Mouse (Mus musculus): ENCODE data around the gene Nom1. TPM values are rescaled to one million over a fixed set of nuclear protein-coding genes. Genes with fewer than 3 reads are reported as not detected.
"Not testable (repeated sequence)": the region's sequence is repeated elsewhere in the genome, so short reads cannot be mapped to it uniquely, and the experiment has no call there.

The Nom1 gene
- 8.0 and 8.4 TPM in 2 replicates for polyA plus RNA-seq (2012; rRNA removed)

DNA sequence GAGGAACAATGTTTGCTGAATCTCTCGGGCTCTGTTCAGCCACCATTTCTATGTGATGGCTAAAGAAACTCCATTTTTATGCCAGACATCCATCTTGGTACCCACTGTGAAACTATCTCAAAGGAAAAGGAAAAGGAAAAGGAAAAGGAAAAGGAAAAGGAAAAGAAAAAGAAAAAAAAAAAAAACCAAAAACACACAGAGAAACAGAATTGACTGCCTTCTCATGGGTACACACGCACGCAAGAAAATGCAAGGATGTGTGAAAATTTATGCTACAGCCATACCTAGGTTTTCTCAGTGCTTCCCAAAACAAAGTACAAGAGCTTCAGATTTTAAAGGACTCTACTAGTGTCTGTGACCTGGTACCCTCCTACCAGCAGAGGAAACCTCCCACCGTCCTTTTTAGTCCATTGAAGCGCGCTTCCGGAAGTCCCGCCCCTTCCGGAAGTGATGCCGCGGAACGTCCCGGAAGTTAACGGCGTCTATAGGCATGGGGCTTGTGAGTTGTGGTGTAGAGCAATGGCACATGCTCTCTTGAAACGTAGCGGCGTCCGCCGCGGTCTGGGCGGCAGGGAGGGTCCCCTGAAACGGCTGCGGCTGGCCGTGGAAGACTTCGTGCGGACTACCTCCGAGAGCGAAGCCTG is at the start of gene Nom1:
Gene Nom1, plus strand, starts transcription at position 437 of the 644 bp plus-strand sequence.
- DNase-seq (ENCODE audit: low read depth) = peak; percentile 30

DNA sequence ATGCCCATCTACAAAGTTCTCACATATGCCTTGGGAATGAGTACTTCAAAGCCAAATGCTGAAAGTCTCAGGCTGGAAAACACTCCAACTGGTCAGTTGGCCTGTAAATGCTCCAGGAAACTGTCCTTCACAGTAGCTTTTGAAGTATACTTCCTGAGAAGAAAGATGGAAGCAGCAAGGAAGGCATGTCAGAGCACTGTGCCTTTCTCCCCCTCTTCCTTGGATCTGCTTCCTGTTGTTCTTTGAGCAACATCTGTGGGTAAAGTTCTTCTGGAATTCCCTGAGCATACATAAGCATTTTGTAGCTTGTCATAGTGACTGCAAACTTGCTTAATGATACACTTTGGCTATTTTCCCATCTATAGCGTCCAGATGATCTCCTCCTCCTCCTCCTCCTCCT is 46.9 kb upstream of the Nom1 start:
- no peak for DNase-seq (ENCODE audit: low read depth)

- no peak for DNase-seq (ENCODE audit: low read depth)
These were observed 46.1 kb upstream of the Nom1 start for GRCm38 (mm10) chr5:29388181-29388943.

GRCm38 (mm10) chr5:29388944-29389765 is 45.3 kb upstream of the Nom1 start:
- DNase-seq (ENCODE audit: low read depth) = no peak

DNA sequence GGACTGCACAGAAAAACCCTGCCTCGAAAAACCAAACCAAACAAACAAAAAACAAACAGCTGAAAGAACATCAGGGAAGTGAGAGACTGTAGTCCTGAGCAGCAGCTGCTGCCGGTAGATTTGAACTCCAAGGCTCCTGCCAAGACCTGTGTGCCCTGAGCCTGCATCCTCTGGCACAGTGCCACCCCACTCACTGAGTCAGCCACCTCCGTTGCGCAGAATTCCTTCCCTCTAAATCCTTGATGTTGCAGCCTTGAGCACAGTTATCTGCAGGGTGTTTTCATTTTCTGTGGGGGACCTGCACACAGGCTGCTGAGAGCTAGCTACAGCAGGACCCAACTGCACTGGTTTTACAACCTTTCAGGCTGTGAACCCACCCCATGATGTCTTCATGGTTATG is 36.0 kb upstream of the Nom1 start:
- DNase-seq (ENCODE audit: low read depth) = no peak

DNA sequence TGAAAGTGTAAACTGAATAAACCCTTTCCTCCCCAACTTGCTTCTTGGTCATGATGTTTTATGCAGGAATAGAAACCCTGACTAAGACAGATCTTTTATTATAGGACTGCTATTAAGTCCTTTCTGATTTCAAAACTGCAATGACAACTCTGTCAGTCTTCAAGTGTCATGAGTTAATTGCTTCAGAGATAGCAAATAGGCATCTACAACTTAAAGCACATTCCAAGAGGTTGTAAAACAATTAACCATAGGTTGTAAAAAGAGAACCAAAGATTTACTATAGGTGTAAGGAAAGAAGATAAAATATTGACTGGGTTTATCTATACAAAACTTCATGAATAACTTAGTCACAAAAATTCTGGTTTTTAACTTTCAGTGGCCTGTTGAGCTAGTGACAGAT is 23.6 kb upstream of the Nom1 start:
- no peak for DNase-seq (ENCODE audit: low read depth)

DNA sequence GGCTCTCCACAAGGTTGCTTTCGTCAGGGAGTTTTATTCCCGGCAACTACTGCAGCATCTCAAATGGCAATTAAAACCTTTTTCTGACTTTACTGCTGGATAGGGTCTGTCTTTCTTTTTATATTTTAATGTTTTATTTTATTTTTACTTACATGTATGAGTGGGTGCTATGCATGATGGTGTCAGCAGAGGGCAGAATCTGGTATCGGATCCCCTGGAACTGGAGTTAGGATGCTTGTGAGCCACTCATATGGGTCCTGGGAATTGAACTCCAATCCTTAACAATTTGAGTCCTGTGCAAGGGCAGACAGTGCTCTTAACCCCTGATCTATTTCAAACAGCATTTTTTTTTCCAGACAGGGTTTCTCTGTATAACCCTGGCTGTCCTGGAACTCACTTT is 21.4 kb upstream of the Nom1 start:
- no peak for DNase-seq (ENCODE audit: low read depth)

DNA sequence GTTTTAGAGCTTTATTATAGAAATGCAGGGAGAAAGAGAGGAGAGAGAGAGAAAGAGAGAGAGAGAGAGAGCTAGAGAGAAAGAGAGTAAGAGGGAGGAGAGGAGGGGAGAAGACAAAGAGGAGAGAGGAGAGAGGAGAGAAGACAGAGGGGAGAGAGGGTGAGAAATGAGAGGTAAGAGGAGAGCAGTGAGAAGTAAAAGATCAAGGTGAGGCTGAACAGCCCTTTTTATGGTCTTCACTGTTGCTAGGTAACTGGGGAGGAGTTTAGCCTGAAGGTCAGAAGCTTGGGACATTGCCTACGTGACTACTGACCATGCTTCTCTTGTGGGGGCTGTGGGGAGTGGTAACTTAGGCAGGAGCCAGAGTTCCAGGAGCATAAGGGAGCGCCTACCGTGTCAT is 11.1 kb upstream of the Nom1 start:
- DNase-seq (ENCODE audit: low read depth) = not testable (repeated sequence)

DNA sequence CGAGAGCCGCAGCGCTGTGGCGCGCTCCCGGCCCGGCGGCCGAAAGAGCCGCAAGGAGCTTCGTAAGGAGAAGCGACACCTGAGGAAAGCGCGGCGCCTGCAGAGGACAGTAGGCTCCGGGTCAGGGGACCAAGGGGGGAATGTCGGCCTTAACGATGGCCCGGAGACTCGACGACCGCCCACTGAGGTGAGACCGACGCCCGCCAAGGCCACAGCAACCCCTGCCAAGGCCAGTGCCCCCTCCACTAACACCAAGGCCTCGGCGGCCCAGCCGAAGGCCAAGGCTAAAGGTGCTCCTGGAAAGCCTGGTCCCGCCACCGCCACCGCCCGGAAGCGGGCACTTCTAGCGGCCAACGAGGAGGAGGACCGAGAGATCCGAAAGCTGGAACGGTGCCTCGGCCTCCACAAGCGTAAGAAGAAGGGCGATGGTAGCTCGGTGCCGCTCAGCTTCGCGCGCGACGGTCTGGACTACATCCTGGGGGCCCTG is 451 bp downstream of the Nom1 start:
- no peak for DNase-seq (ENCODE audit: low read depth)

- no peak for DNase-seq (ENCODE audit: low read depth)
These were observed 1.0 kb downstream of the Nom1 start for GRCm38 (mm10) chr5:29435491-29435890.

GRCm38 (mm10) chr5:29436728-29437127 is 2.3 kb downstream of the Nom1 start:
- not testable (repeated sequence) for DNase-seq (ENCODE audit: low read depth)

DNA sequence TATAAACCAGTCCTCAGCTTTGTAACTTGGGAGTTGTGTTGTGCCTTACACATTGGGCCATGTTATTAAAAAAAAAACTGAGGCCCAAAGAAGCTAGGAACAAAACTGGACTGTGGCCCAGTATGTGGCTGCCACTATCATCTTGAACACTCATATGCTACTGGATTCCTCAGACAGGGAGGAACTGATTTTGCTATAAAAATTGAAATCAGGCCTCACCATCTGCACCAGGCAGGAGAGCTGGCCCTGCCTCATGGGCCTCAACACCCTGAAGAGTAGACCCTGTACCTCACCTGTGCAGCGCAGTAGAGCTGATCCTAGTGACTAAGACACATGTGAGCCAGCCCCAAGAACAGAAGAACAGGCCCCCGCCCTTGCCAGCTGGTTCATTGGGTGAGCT is 10.8 kb downstream of the Nom1 start:
- DNase-seq (ENCODE audit: low read depth) = no peak

DNA sequence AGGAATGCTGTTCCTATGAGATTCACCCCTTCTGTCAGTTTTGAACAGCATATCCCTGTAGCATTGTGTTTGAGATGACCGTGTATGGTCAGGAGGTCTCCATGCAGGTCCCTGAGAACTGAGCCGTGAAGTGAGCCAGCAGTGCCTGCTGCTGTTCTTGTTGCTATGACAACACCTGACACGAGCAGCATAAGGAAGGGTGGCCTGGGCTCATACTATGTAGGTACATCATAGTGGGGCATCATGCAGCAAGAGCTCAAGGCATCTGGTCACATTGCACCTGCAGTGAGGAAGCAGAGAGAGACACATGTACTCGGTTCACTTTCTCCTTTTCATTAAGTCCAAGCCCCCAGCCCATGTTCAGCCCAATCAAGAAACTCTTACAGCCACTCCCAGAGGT is 17.9 kb downstream of the Nom1 start:
- no peak for DNase-seq (ENCODE audit: low read depth)

GRCm38 (mm10) chr5:29456895-29457656 is 22.6 kb downstream of the Nom1 start:
- DNase-seq (ENCODE audit: low read depth) = no peak

GRCm38 (mm10) chr5:29462943-29463686 is 28.7 kb downstream of the Nom1 start:
- DNase-seq (ENCODE audit: low read depth) = no peak

DNA sequence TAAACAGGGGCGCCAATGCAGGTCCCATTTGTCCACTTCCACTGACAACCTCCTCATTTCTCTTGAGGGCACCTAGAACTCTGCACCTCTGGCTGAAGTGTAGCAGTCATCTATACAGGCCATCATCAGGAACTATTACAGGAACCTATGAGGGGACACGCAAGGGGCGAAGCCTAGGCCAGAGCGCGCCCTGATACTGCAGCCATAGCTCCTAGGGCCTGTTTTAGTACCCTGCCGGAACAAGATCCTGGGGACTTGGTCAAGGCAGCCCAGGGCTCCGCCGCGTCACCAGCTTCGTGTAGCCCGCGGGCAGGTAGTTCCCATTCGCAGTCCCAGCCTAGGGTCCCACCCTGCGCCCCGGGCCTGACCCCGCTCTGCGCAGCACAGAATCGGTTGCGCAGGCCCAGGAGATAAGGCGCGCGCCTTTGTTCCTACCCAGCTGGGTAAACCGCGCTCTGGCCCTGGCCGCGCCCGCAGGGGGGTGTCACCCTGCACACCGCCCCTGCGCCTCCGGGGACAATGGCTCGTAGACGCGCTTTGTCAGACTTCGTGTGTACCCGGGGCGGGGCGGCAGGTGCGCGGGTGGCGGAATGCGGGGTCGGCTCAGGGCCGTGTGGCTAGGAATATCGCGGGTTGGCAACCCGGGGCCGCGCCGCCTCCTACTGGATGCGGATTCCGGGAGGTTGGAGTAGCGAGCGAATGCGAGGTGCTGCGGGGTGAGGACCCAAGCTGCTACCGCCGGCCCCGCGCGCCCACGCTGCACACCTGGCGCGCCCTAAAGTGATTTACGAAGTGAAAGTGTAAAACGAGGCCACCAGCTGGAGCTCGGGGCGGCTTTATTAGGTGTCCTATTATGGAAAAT is 33.3 kb downstream of the Nom1 start:
- DNase-seq (ENCODE audit: low read depth) = no peak

GRCm38 (mm10) chr5:29468351-29469065 is 34.0 kb downstream of the Nom1 start:
- DNase-seq (ENCODE audit: low read depth) = no peak

DNA sequence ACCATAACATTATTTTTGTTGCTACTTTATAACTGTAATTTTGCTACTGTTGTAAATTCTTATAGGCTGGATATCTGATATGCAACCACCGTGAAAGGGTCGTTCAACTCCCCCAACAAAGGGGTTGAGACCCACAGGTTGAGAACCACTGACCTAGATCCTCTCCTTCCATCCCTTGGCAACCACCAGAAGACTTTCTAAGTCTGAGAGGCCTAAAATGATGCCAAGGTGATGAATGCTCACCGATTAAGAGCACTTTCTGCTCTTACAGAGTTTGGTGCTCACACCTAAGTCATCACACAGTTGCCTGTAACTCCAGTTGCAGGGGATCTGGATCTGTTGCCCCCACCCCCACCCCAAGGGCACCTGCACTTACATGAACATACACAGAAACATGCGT is 35.0 kb downstream of the Nom1 start:
- DNase-seq (ENCODE audit: low read depth) = no peak

DNA sequence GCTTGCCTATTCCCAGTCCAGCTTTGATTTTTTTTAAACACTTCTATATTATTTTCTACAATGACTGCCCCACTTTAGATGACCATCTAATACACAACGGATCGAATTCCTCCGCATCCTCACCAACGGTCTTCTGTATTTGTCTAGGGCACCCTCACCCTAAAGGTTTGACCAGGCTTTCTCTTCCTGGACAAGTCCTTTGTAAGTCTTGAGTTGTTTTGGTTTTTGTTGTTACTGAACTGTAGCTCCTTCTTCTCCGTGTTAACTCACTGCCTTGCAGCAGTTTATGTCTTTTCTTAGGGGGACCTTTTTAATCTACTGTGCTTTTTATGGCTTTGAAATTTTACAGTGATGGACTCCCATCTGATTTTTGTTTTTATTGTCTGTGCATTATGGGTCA is 35.8 kb downstream of the Nom1 start:
- DNase-seq (ENCODE audit: low read depth) = no peak
